Mouse (Mus musculus) liver, embryonic 15.5 days (tissue): ENCODE results near the gene Heyl. TPM values are rescaled to one million over a fixed set of nuclear protein-coding genes. Genes with fewer than 3 reads are reported as not detected.

ENCODE experiments used
- ATAC-seq: fragments of 200-750 bp; cut with Nextera tagmentation; 2 replicates; pipeline ENCODE4 v1.8.0; 2017; ENCODE audit warnings: moderate number of reproducible peaks, mild to moderate bottlenecking, moderate library complexity; ENCODE audit not compliant: insufficient read depth
- H3K27ac ChIP-seq: fragments of 300-500 bp; sonication (generic); replicated peaks from 2 replicates; pipeline ENCODE4 v1.5.1; 2015; ENCODE audit warnings: mild to moderate bottlenecking, inconsistent platforms
- H3K27me3 ChIP-seq: fragments of 300-500 bp; sonication (generic); 2 replicates; pipeline ENCODE4 v1.6.1; 2015; ENCODE audit warnings: mild to moderate bottlenecking, inconsistent platforms
- H3K36me3 ChIP-seq: fragments of 300-500 bp; sonication (generic); replicated peaks from 2 replicates; pipeline ENCODE4 v1.6.1; 2015; ENCODE audit warnings: moderate library complexity, mild to moderate bottlenecking, inconsistent platforms
- H3K4me1 ChIP-seq: fragments of 300-500 bp; sonication (generic); replicated peaks from 2 replicates; pipeline ENCODE4 v1.6.1; 2015; ENCODE audit warnings: inconsistent platforms
- H3K4me2 ChIP-seq: fragments of 300-500 bp; sonication (generic); 2 replicates; pipeline ENCODE4 v1.6.1; 2015; ENCODE audit warnings: moderate library complexity, mild to moderate bottlenecking, inconsistent platforms
- H3K4me3 ChIP-seq: fragments of 300-500 bp; sonication (generic); replicated peaks from 2 replicates; pipeline ENCODE4 v1.5.1; 2015; ENCODE audit warnings: mild to moderate bottlenecking, inconsistent platforms
- H3K9ac ChIP-seq: fragments of 300-500 bp; sonication (generic); 2 replicates; pipeline ENCODE4 v1.6.1; 2015; ENCODE audit warnings: moderate library complexity, mild to moderate bottlenecking, inconsistent platforms
- H3K9me3 ChIP-seq: fragments of 300-500 bp; sonication (generic); replicated peaks from 2 replicates; pipeline ENCODE4 v1.6.1; 2016; ENCODE audit warnings: inconsistent platforms
- WGBS: fragments of 180-500 bp; shearing (Covaris S2); methylation state at CpG from one replicate; pipeline ENCODE4 v1.1.7; 2015; ENCODE audit warnings: mixed read lengths; ENCODE audit not compliant: insufficient replicate concordance; 5-methylcytosine and 5-hydroxymethylcytosine counted together
- polyA plus RNA-seq: library from polyadenylated mRNA; unstranded; fragments of >200 nt; fragmentation: Nextera tagmentation; extraction: Ambion mirVana; gene quantifications from 2 replicates; pipeline ENCODE4 v1.2.1, GENCODE M21; 2015

Heyl gene
- polyA plus RNA-seq, 1 experiment from 2014 or later, result 1.2 TPM

- WGBS, result 29% methylated on average over 3 of the region's 3 CpGs
Observed at GRCm38 (mm10) chr4:123232841-123233240, 515 bp upstream of the Heyl start.

GRCm38 (mm10) chr4:123235835-123236430 lies 2.6 kb downstream of the Heyl start:
- H3K9ac ChIP-seq, result no peak overlapping the region
- no peaks in the 10 kb centered on the region for H3K9me3 ChIP-seq
- 64% methylated on average over 9 of the region's 9 CpGs for WGBS
- H3K4me1 ChIP-seq, result peaks cover 3% of the 10 kb centered on the region; the same call in 1 of the 2 replicates
- H3K27me3 ChIP-seq, result peaks cover 96% of the 10 kb centered on the region
- H3K4me3 ChIP-seq, result no peak overlapping the region
- no peak for ATAC-seq
- H3K4me2 ChIP-seq, result no peak overlapping the region
- no peaks in the 10 kb centered on the region for H3K36me3 ChIP-seq
- H3K27ac ChIP-seq, result no peak overlapping the region

More at GRCm38 (mm10) chr4:123232841-123233240, 515 bp upstream of the Heyl start:
- H3K9ac ChIP-seq, result no peak overlapping the region
- H3K27ac ChIP-seq, result no peak overlapping the region
- no peaks in the 10 kb centered on the region for H3K4me1 ChIP-seq
- no peak for ATAC-seq
- no peaks in the 10 kb centered on the region for H3K36me3 ChIP-seq
- no peak overlapping the region for H3K4me2 ChIP-seq
- peaks cover 79% of the 10 kb centered on the region for H3K27me3 ChIP-seq
- H3K9me3 ChIP-seq, result no peaks in the 10 kb centered on the region
- H3K4me3 ChIP-seq, result no peak overlapping the region

GRCm38 (mm10) chr4:123236431-123237031 lies 3.2 kb downstream of the Heyl start:
- no peaks in the 10 kb centered on the region for H3K36me3 ChIP-seq
- H3K4me2 ChIP-seq, result no peak overlapping the region
- no peak overlapping the region for H3K4me3 ChIP-seq
- H3K9me3 ChIP-seq, result no peaks in the 10 kb centered on the region
- peaks cover 100% of the 10 kb centered on the region for H3K27me3 ChIP-seq
- peaks cover 3% of the 10 kb centered on the region; the same call in 1 of the 2 replicates for H3K4me1 ChIP-seq
- H3K27ac ChIP-seq, result no peak overlapping the region
- WGBS, result 50% methylated on average over 13 of the region's 13 CpGs
- ATAC-seq, result no peak
- H3K9ac ChIP-seq, result no peak overlapping the region

GRCm38 (mm10) chr4:123237386-123238266 lies 4.3 kb downstream of the Heyl start:
- WGBS, result 55% methylated on average over 6 of the region's 6 CpGs
- H3K27me3 ChIP-seq, result peaks cover 99% of the 10 kb centered on the region
- ATAC-seq, result no peak
- no peak overlapping the region for H3K9ac ChIP-seq
- no peak overlapping the region for H3K4me3 ChIP-seq
- no peaks in the 10 kb centered on the region for H3K36me3 ChIP-seq
- no peaks in the 10 kb centered on the region for H3K9me3 ChIP-seq
- H3K4me2 ChIP-seq, result no peak overlapping the region
- H3K27ac ChIP-seq, result no peak overlapping the region
- peaks cover 3% of the 10 kb centered on the region; the same call in 1 of the 2 replicates for H3K4me1 ChIP-seq

GRCm38 (mm10) chr4:123239361-123240203 lies 6.2 kb downstream of the Heyl start:
- Histone ChIP-seq H3K27me3 (peaks cover 95% of the 10 kb centered on the region), H3K4me2 (peak overlapping the region; percentile 45), H3K27ac (no peak overlapping the region), H3K9ac (no peak overlapping the region), H3K4me3 (0 out of 2 replicates have a peak overlapping the region, but pooled peaks have one; percentile 14), H3K9me3 (no peaks in the 10 kb centered on the region), H3K36me3 (no peaks in the 10 kb centered on the region), H3K4me1 (peaks cover 3% of the 10 kb centered on the region; the same call in 1 of the 2 replicates)
- ATAC-seq, result no peak; the same call in 1 of the 2 replicates
- WGBS, result 9% methylated on average over 58 of the region's 58 CpGs

- Histone ChIP-seq H3K27me3 (peaks cover 28% of the 10 kb centered on the region), H3K27ac (no peak overlapping the region), H3K36me3 (no peaks in the 10 kb centered on the region), H3K9ac (no peak overlapping the region), H3K4me3 (no peak overlapping the region), H3K9me3 (no peaks in the 10 kb centered on the region), H3K4me1 (no peaks in the 10 kb centered on the region), H3K4me2 (no peak overlapping the region)
- WGBS, result 61% methylated on average over 7 of the region's 7 CpGs
- ATAC-seq, result no peak
Observed at GRCm38 (mm10) chr4:123246221-123246620, 12.9 kb downstream of the Heyl start.

GRCm38 (mm10) chr4:123246651-123247050 lies 13.3 kb downstream of the Heyl start:
- H3K4me3 ChIP-seq, result no peak overlapping the region
- H3K4me1 ChIP-seq, result no peaks in the 10 kb centered on the region
- H3K27ac ChIP-seq, result no peak overlapping the region
- H3K27me3 ChIP-seq, result peaks cover 24% of the 10 kb centered on the region
- no peaks in the 10 kb centered on the region for H3K9me3 ChIP-seq
- H3K4me2 ChIP-seq, result no peak overlapping the region
- H3K36me3 ChIP-seq, result no peaks in the 10 kb centered on the region
- H3K9ac ChIP-seq, result no peak overlapping the region
- ATAC-seq, result no peak
- WGBS, result 59% methylated on average over 5 of the region's 5 CpGs

- no peak overlapping the region for H3K4me3 ChIP-seq
- ATAC-seq, result no peak
- H3K9ac ChIP-seq, result no peak overlapping the region
- H3K27me3 ChIP-seq, result peaks cover 18% of the 10 kb centered on the region
- no peaks in the 10 kb centered on the region for H3K9me3 ChIP-seq
- H3K27ac ChIP-seq, result no peak overlapping the region
- H3K4me2 ChIP-seq, result no peak overlapping the region
- 60% methylated on average over 7 of the region's 7 CpGs for WGBS
- H3K36me3 ChIP-seq, result no peaks in the 10 kb centered on the region
- H3K4me1 ChIP-seq, result no peaks in the 10 kb centered on the region
Observed at GRCm38 (mm10) chr4:123247147-123247880, 14.0 kb downstream of the Heyl start.

- Histone ChIP-seq H3K27ac (no peak overlapping the region), H3K9ac (no peak overlapping the region), H3K4me2 (no peak overlapping the region), H3K27me3 (0 out of 2 replicates have a peak, but pooled peaks cover under 1% of the 10 kb centered on the region), H3K4me3 (no peak overlapping the region), H3K36me3 (no peaks in the 10 kb centered on the region), H3K9me3 (no peaks in the 10 kb centered on the region), H3K4me1 (no peaks in the 10 kb centered on the region)
- ATAC-seq, result no peak
- 63% methylated on average over 7 of the region's 7 CpGs for WGBS
Observed at GRCm38 (mm10) chr4:123248971-123249567, 15.7 kb downstream of the Heyl start.

- Histone ChIP-seq H3K27me3 (0 out of 2 replicates have a peak, but pooled peaks cover 3% of the 10 kb centered on the region), H3K27ac (no peak overlapping the region), H3K4me3 (no peak overlapping the region), H3K9ac (no peak overlapping the region), H3K36me3 (no peaks in the 10 kb centered on the region), H3K4me1 (no peaks in the 10 kb centered on the region), H3K4me2 (no peak overlapping the region), H3K9me3 (no peaks in the 10 kb centered on the region)
- no peak for ATAC-seq
- 69% methylated on average over 5 of the region's 5 CpGs for WGBS
Observed at GRCm38 (mm10) chr4:123252214-123252613, 18.9 kb downstream of the Heyl start.
